Mouse (Mus musculus) G1E (cell line): ENCODE results near the gene Tmem270. TPM values are rescaled to one million over a fixed set of nuclear protein-coding genes. Genes with fewer than 3 reads are reported as not detected.

Experiments used
- ATAC-seq: 2 replicates; pipeline ENCODE4 v1.8.0; 2016; ENCODE audit warnings: mild to moderate bottlenecking; ENCODE audit not compliant: insufficient number of reproducible peaks, poor library complexity, low FRiP score, severe bottlenecking; ENCODE audit errors: extremely low read depth
- DNase-seq: peaks from one replicate; pipeline ENCODE4 v3.0.0; 2012; ENCODE audit warnings: low spot score
- H3K27me3 ChIP-seq: 2 replicates; pipeline ENCODE4 v1.6.1; 2012; ENCODE audit warnings: mild to moderate bottlenecking, low read length, inconsistent platforms; ENCODE audit not compliant: insufficient read depth
- H3K36me3 ChIP-seq: replicated peaks from 2 replicates; pipeline ENCODE3; 2012; ENCODE audit warnings: mild to moderate bottlenecking, inconsistent platforms
- H3K4me1 ChIP-seq: 2 replicates; pipeline ENCODE4 v1.6.1; 2012; ENCODE audit warnings: low read depth, low read length, inconsistent platforms, mixed read lengths; ENCODE audit not compliant: insufficient read depth
- H3K4me3 ChIP-seq: 2 replicates; pipeline ENCODE4 v1.5.1; 2012; ENCODE audit warnings: low read depth, mild to moderate bottlenecking, inconsistent platforms, low read length, moderate library complexity, mixed read lengths
- H3K9me3 ChIP-seq: replicated peaks from 2 replicates; pipeline ENCODE4 v1.6.1; 2012; ENCODE audit warnings: inconsistent platforms
- CTCF ChIP-seq: IDR thresholded peaks from 2 replicates; pipeline ENCODE4 v1.5.1; 2012; ENCODE audit warnings: low read depth, low read length, inconsistent platforms, mixed read lengths
- GATA1 ChIP-seq: IDR thresholded peaks from 2 replicates; pipeline ENCODE4 v1.6.1; 2012; ENCODE audit warnings: borderline replicate concordance, low read length, inconsistent platforms, mixed read lengths
- GATA2 ChIP-seq: IDR thresholded peaks from 2 replicates; pipeline ENCODE4 v1.6.1; 2012; ENCODE audit warnings: low read depth, low read length, inconsistent platforms, borderline replicate concordance
- POLR2AphosphoS5 ChIP-seq: IDR thresholded peaks from 2 replicates; pipeline ENCODE4 v1.6.1; 2012; ENCODE audit warnings: low read depth, low read length, inconsistent platforms; ENCODE audit not compliant: insufficient replicate concordance
- TAL1 ChIP-seq: conservative IDR thresholded peaks from 2 replicates; pipeline ENCODE4 v1.6.1; 2012; ENCODE audit warnings: low read depth, low read length, inconsistent platforms, mixed read lengths
- polyA plus RNA-seq: library from polyadenylated mRNA; stranded (reverse); fragments of >175 nt; gene quantifications from 2 replicates; pipeline ENCODE4 v1.2.3, GENCODE M21; 2012
- total RNA-seq, 2 experiments: library from RNA; stranded (forward) in 1 of 2; stranded (reverse) in 1 of 2; fragments of 200-1000 nt in 1 of 2; fragments of >200 nt in 1 of 2; fragmentation: Nextera tagmentation in 1 of 2; gene quantifications; 2 replicates each; pipeline ENCODE4 v1.2.3; 2014 to 2017

Gene Tmem270
- total and polyA plus RNA-seq, 3 experiments: not detected

DNA sequence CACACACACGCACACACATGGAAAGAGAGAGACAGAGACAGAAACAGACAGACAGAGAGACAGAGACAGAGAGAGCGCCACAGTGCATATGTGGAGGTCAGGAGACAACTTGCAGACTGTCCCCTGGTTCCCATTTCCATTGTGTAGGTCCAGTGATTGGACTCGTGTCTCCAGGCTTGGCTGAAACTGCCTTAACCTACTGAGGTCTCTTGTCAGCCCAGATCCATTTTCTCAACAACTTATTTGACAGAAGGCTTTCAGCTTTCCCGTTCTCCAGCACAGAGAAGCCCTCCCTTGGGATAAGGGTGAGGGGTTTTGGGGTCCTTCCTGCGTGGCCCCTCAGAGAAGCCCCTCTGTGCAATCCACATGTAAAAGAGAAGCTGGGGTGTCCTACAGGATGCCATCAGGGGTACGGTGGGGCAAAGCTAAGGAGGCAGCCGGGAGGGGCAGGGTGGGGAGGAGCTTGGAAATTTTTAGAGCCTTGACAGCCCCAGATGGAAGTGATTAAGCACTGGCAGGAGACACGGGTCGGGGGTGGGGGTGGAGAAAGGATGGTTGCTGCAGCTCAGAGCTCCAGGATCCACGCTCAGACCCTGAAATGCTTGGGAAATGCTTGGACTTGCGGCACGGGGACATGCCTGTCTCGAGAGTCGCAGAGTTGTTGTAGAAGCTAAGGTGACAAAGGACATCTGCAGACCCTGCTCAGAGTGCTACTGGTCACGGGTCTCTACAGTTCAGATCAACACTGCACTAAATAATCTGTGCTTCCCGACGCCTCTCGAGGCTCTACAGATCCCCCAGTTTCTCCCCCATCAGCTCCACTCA, 39.0 kb downstream of the Tmem270 start:
- H3K36me3 ChIP-seq: no peaks in the 10 kb centered on the region
- DNase-seq (no peak), ATAC-seq (no peak)
- H3K9me3 ChIP-seq: no peaks in the 10 kb centered on the region
- H3K4me3 ChIP-seq: no peak overlapping the region
- H3K27me3 ChIP-seq: peaks cover 8% of the 10 kb centered on the region; the same call in 1 of the 2 replicates
- H3K4me1 ChIP-seq: no peaks in the 10 kb centered on the region
- TF ChIP-seq POLR2AphosphoS5 (no peak), TAL1 (no peak), GATA1 (no peak), CTCF (no peak), GATA2 (no peak)

DNA sequence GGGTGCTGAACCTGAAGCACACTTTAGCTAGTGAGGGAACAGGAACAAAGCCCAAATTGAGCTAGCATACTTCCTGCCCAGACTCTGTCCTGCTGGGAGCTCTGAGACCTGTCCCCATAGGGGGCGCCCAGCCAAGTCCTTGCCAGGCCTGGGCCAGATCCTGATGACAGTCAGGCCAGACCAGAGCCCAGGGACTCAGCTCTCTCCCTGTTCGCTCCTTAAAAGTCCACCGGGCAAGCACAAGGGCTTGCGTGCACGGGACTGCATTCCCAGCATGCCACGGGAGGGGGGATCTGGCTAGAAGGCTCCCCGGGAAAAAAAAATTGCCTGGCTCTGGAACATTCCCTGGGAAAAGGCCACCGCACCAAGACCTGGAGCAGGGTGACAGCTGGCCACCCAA, 41.4 kb downstream of the Tmem270 start:
- H3K4me1 ChIP-seq: no peaks in the 10 kb centered on the region
- H3K27me3 ChIP-seq: peaks cover 8% of the 10 kb centered on the region; the same call in 1 of the 2 replicates
- no peak for TF ChIP-seq CTCF
- TF ChIP-seq TAL1: no peak
- TF ChIP-seq GATA2: no peak
- TF ChIP-seq POLR2AphosphoS5: no peak
- no peak for TF ChIP-seq GATA1
- DNase-seq (no peak), ATAC-seq (no peak)
- H3K9me3 ChIP-seq: no peaks in the 10 kb centered on the region
- no peak overlapping the region for H3K4me3 ChIP-seq
- H3K36me3 ChIP-seq: no peaks in the 10 kb centered on the region

DNA sequence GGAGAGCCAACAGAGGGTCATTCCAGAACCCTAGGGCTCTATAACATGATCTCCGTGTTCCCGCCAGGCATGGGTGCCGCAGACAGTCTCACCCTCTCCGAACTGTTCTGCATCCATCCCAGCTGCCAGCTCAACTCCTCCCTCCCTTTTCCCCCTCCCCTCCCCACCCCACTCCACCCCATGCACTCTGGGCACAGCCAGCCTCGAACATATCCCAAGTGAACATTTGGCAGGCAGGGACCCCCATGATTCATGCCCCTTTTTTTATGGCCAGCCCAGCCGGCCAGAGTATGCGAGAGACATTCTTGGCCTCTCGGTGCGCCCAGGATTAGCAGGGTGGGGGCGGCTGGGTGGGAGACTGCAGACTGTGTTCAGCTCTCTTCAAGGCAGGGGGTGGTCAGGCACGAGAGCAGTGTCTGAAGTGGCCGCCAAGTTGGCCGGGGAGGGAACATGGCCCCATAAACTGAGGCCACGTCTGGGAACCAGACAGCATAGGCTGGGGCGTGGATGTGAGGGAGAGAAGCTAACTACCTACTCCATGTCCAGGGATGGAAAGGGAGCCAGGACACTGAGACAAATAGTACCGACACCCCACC, 44.5 kb downstream of the Tmem270 start:
- Histone ChIP-seq H3K27me3 (no peaks in the 10 kb centered on the region), H3K4me3 (no peak overlapping the region), H3K36me3 (no peaks in the 10 kb centered on the region), H3K9me3 (no peaks in the 10 kb centered on the region), H3K4me1 (no peaks in the 10 kb centered on the region)
- no peak for DNase-seq
- TF ChIP-seq TAL1 (no peak), GATA1 (no peak), GATA2 (no peak), POLR2AphosphoS5 (no peak), CTCF (no peak)
- no peak for ATAC-seq

DNA sequence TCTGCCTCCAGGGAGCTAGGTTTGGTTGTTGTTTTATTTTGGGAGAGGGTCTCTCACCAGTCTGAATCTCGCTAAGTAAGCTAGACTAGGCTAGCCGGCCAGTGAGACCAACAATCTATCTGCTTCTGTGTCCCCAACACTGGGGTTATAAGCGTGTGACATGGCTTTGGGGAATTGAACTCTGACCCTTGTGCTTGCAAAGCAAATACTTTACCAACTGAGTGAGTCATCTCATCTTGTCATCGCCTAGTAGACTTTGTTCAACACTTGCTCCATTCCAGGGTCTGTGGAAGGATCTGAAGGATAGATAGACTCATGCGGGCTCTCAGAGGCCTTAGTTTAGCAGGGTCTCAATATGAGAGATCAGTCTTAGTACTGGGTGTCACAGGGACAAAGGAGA, 47.3 kb downstream of the Tmem270 start:
- Histone ChIP-seq H3K27me3 (no peaks in the 10 kb centered on the region), H3K4me3 (no peak overlapping the region), H3K4me1 (no peaks in the 10 kb centered on the region), H3K9me3 (no peaks in the 10 kb centered on the region), H3K36me3 (no peaks in the 10 kb centered on the region)
- no peak; the same call in 1 of the 2 replicates for ATAC-seq
- DNase-seq: no peak
- TF ChIP-seq CTCF (no peak), GATA1 (no peak), TAL1 (no peak), POLR2AphosphoS5 (no peak), GATA2 (no peak)

DNA sequence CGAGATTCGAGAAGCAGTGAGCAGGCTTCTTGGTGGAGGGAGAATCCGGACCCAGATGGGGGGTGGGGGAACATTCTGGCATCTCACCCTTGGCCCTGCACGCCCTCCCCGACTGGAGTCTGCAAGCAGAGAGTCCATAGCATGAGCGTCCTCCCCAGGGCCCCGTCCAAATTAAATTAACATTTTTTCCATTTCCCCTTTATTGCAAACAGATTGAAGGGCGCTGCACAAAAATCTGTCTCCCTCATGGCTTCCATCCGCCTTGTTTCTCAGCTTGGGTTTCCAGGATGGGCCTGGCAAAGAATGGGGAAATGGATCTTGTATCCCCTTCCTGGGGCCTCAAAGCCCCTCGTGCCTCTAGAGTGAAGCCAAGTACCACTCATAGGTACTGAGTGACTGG, 48.2 kb downstream of the Tmem270 start:
- Histone ChIP-seq H3K4me3 (no peak overlapping the region), H3K36me3 (no peaks in the 10 kb centered on the region), H3K9me3 (no peaks in the 10 kb centered on the region), H3K4me1 (no peaks in the 10 kb centered on the region), H3K27me3 (no peaks in the 10 kb centered on the region)
- no peak for TF ChIP-seq GATA2
- no peak for DNase-seq
- ATAC-seq: no peak

DNA sequence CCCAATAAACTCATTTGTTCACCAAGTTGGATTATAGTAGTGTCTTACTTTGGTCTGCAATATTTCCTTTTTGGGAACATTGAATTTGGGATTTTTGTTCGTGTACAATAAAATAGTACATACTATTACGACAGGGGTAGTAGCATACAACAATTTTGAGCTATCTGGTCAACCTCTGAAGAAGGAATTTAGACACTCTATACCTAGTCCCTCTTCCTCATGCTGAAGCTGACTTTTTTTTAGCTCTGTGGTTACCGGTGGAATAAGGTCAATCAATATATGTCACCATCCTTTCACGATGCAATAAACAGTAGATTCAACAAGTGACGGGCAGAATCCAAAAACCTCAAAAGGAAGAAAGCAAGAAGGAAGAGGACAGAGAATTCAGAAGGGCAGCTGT, 53.7 kb downstream of the Tmem270 start:
- Histone ChIP-seq H3K9me3 (no peaks in the 10 kb centered on the region), H3K4me3 (no peak overlapping the region), H3K36me3 (no peaks in the 10 kb centered on the region), H3K27me3 (peaks cover 2% of the 10 kb centered on the region; the same call in 1 of the 2 replicates), H3K4me1 (no peaks in the 10 kb centered on the region)
- TF ChIP-seq GATA2 (no peak), GATA1 (no peak), POLR2AphosphoS5 (no peak), TAL1 (no peak)
- ATAC-seq: no peak
- DNase-seq: no peak

Other genes starting within 250 kb of the Tmem270 start
- 1.3 and 1.4 TPM in 2 replicates for gene Limk1, start 218.1 kb downstream of the Tmem270 start, total RNA-seq (2014; fragmentation: Nextera tagmentation)
- 1.3 and 1.5 TPM in 2 replicates for gene Limk1, start 218.1 kb downstream of the Tmem270 start, total RNA-seq (2017)
- gene Limk1, start 218.1 kb downstream of the Tmem270 start, polyA plus RNA-seq: 1.5 and 1.7 TPM in 2 replicates
- gene Eln, start 159.4 kb downstream of the Tmem270 start, total RNA-seq (2014; fragmentation: Nextera tagmentation): not detected in 2 replicates
- 0.06 and 0.22 TPM in 2 replicates for gene Eln, start 159.4 kb downstream of the Tmem270 start, total RNA-seq (2017)
- not detected in 2 replicates for gene Eln, start 159.4 kb downstream of the Tmem270 start, polyA plus RNA-seq
- gene Cldn13, start 8.8 kb upstream of the Tmem270 start, total RNA-seq (2014; fragmentation: Nextera tagmentation): 41.2 TPM in 1 of 2 replicates, not detected in the other
- gene Cldn13, start 8.8 kb upstream of the Tmem270 start, total RNA-seq (2017): 1.9 and 2.3 TPM in 2 replicates
- not detected in 2 replicates for gene Cldn13, start 8.8 kb upstream of the Tmem270 start, polyA plus RNA-seq
- 10.3 and 11.7 TPM in 2 replicates for gene Mettl27, start 25.6 kb upstream of the Tmem270 start, total RNA-seq (2014; fragmentation: Nextera tagmentation)
- gene Mettl27, start 25.6 kb upstream of the Tmem270 start, total RNA-seq (2017): 4.8 and 6.6 TPM in 2 replicates
- 4.6 and 5.6 TPM in 2 replicates for gene Mettl27, start 25.6 kb upstream of the Tmem270 start, polyA plus RNA-seq
- gene Cldn4, start 40.2 kb upstream of the Tmem270 start, total RNA-seq (2014; fragmentation: Nextera tagmentation): not detected in 2 replicates
- 0.06 and 0.22 TPM in 2 replicates for gene Cldn4, start 40.2 kb upstream of the Tmem270 start, total RNA-seq (2017)
- gene Cldn4, start 40.2 kb upstream of the Tmem270 start, polyA plus RNA-seq: not detected in 2 replicates
- gene Cldn3, start 79.5 kb upstream of the Tmem270 start, total RNA-seq (2014; fragmentation: Nextera tagmentation): not detected in 2 replicates
- gene Cldn3, start 79.5 kb upstream of the Tmem270 start, total RNA-seq (2017): not detected in 2 replicates
- gene Cldn3, start 79.5 kb upstream of the Tmem270 start, polyA plus RNA-seq: 0.87 and 0.98 TPM in 2 replicates
- 21.7 and 36.1 TPM in 2 replicates for gene Abhd11, start 102.4 kb upstream of the Tmem270 start, total RNA-seq (2014; fragmentation: Nextera tagmentation)
- 37.2 and 45.1 TPM in 2 replicates for gene Abhd11, start 102.4 kb upstream of the Tmem270 start, total RNA-seq (2017)
- 61.2 and 65.9 TPM in 2 replicates for gene Abhd11, start 102.4 kb upstream of the Tmem270 start, polyA plus RNA-seq
- gene Stx1a, start 116.7 kb upstream of the Tmem270 start, total RNA-seq (2014; fragmentation: Nextera tagmentation): 3.1 and 4.1 TPM in 2 replicates
- gene Stx1a, start 116.7 kb upstream of the Tmem270 start, total RNA-seq (2017): 2.9 and 3.3 TPM in 2 replicates
- 5.6 and 5.9 TPM in 2 replicates for gene Stx1a, start 116.7 kb upstream of the Tmem270 start, polyA plus RNA-seq
- gene Dnajc30, start 157.5 kb upstream of the Tmem270 start, total RNA-seq (2014; fragmentation: Nextera tagmentation): 17.3 and 25.7 TPM in 2 replicates
- gene Dnajc30, start 157.5 kb upstream of the Tmem270 start, total RNA-seq (2017): 8.0 and 8.7 TPM in 2 replicates
- gene Dnajc30, start 157.5 kb upstream of the Tmem270 start, polyA plus RNA-seq: 51.3 and 67.6 TPM in 2 replicates
- gene Bud23, start 158.2 kb upstream of the Tmem270 start, total RNA-seq (2014; fragmentation: Nextera tagmentation): 67.0 and 73.0 TPM in 2 replicates
- gene Bud23, start 158.2 kb upstream of the Tmem270 start, total RNA-seq (2017): 79.3 and 110 TPM in 2 replicates
- 176 and 203 TPM in 2 replicates for gene Bud23, start 158.2 kb upstream of the Tmem270 start, polyA plus RNA-seq
- gene Vps37d, start 171.5 kb upstream of the Tmem270 start, total RNA-seq (2014; fragmentation: Nextera tagmentation): not detected in 2 replicates
- gene Vps37d, start 171.5 kb upstream of the Tmem270 start, total RNA-seq (2017): not detected in 2 replicates
- 0.41 and 0.72 TPM in 2 replicates for gene Vps37d, start 171.5 kb upstream of the Tmem270 start, polyA plus RNA-seq
- gene Mlxipl, start 183.2 kb upstream of the Tmem270 start, total RNA-seq (2014; fragmentation: Nextera tagmentation): not detected in 2 replicates
- 0.06 and 0.22 TPM in 2 replicates for gene Mlxipl, start 183.2 kb upstream of the Tmem270 start, total RNA-seq (2017)
- not detected in 2 replicates for gene Mlxipl, start 183.2 kb upstream of the Tmem270 start, polyA plus RNA-seq
- gene Tbl2, start 242.9 kb upstream of the Tmem270 start, total RNA-seq (2014; fragmentation: Nextera tagmentation): 27.9 and 37.2 TPM in 2 replicates
- gene Tbl2, start 242.9 kb upstream of the Tmem270 start, total RNA-seq (2017): 21.5 and 25.1 TPM in 2 replicates
- 18.2 and 22.5 TPM in 2 replicates for gene Tbl2, start 242.9 kb upstream of the Tmem270 start, polyA plus RNA-seq